Mouse (Mus musculus) lung, postnatal 10 days (tissue): ENCODE data around the gene Fate1.
"Not testable (repeated sequence)": the region's sequence is repeated elsewhere in the genome, so short reads cannot be mapped to it uniquely, and the experiment has no call there.

ENCODE experiments used
- DNase-seq: peaks from one replicate; pipeline ENCODE4 v3.0.0; 2021

Gene Fate1

DNA sequence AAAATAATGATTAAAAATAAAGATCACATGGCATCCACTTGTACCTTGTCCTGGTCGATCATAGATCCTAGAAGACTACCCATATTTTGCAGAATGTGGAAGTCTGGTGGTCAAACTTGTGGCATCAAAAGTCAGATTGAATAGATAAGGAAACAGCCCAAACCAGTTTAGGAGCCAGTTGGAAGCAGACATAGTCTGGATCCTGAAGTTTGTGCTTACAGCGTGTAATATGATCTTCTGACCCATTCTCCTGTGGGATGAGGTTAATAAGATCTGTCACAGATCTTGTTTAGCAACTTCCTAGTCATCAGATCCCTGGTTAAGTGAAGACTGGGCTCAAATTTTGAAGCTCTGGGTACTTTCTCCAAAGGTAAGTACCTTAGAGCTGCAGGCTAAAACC is at the start of gene Fate1:
Fate1 (plus strand) TSS at position 301 of the 400 bp plus-strand sequence.
- no peak for DNase-seq

GRCm38 (mm10) chrX:71946631-71947030 is 26.2 kb upstream of the Fate1 start:
- DNase-seq = peak; percentile 68

DNA sequence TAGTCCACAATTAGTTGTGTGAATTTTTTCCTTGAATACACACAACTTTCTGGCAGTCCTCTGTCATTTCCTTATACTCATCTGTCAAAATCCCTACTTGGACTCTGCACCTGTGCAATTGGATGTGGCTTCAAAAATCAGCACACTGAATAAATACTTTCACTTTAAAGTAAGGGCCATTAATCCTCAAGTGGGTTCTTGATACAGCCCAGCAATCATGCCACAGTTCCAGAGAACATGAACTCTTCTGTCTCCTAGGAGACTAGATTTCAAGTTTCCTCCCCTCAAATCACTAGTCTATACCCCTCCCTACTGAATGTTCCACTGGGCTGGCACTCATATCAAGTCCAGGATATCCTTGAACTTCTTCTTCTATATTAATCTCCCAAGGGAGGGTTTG is 14.4 kb upstream of the Fate1 start:
- no peak for DNase-seq

DNA sequence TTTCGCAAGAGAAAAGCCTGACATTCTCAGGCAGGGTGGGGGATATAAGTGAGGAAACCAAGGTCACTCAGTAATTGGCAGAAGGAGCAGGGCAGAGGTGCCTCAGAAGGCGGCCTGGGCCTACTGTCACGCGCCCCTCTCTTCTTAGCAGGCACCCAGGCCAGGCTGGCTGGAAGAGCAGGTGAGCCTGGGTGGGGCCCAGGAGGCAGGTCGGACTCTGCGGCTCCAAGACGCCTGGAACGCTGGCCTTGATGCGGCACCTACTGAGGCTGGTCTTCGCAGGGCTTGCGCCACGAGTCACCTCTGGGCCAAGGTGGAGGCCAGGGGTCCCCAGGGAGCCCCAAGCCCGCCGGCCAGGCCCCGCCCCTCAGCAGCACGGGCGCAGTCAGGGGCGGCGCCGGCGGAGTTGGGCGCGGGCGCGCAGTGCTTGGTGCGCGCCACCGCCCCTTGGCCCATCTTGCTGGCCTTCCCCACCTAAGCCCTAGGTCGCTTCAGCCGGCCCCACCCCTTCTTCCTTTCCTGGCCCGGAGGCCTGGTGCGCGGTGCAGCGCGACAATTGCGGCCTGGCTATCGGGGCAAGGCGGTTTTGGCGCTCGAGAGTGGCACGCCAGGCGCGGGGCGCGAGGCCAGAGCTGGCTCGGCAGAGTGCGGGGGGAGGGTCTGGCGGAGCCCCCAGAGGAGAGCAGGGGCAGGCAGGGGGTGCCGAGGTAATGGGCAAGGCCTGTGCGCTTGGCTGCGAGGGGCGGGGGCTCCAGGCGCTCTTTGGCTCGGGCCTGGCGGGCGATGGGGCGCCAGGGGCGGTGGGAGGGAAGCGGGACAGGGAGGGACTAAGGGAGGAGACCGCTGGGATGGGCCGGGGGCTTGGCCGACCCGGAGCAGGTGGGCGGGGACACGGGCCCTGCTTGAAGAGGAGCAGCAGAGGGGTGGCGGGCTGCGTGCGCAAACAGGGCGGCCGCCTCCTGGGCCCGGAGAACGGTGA is 10.4 kb upstream of the Fate1 start, which contains the start of gene Prrg3:
Prrg3 (plus strand) TSS at position 552 of the 979 bp plus-strand sequence.
- DNase-seq = peak; percentile 83

- no peak for DNase-seq
These were observed 9.4 kb upstream of the Fate1 start for GRCm38 (mm10) chrX:71963275-71963912.

DNA sequence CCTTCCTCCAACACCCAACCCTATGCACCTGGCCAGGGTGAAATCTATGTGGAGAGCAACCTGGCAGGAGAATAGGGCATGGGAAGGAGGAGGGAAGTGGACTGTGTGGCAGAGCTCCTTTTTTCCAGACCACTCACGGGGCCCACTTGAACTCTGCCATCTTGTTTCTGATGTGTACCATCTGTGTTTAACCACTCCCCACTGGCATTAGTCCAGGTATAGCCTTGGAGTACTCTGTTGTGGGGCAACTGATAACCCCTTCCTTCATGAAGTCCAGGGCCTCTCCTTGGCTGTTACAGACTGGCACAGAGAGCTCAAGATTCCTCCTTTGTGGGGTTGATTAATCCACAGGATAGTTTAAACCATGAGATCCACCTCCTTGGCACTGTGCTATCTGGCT is 4.6 kb upstream of the Fate1 start:
- peak; percentile 22 for DNase-seq

DNA sequence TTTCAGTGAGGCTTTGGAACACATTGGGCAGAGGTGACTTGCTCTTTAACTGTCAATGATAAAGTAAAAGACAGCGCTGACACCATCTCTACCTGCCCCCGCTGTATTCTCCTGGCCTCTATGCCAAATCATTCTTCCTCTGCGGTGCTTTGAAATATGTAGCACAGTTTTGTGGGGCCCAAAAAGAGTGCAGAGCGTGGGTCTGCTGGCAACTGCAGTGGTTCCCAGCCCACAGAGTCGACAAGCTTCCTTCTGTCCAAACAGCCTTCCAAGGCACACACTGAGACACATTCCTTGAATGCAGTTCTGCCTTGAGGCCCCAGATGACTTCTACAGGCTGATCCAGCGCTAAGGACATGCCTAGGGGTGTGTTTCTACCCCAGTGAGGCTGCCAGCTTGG is 4.0 kb upstream of the Fate1 start:
- DNase-seq = no peak

DNA sequence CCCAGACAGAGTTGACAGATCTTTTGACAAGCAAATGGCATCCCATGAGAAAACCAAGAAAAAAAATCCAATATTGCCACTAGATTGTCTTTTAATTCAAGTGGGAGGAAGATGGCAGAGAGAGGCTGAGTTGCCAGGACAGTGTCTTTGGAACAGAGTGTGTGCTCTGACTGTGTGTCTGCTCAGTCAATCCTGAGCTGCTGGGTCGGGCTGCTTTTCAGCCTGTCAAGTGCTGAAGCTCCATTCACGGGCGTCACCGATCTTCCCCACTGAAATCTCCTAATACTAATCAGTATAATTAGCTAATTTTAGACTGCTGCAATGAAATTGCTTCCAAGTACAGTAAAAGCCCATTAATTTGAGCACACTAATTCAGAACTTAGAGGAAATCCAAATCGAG is 1.5 kb upstream of the Fate1 start:
- no peak for DNase-seq

DNA sequence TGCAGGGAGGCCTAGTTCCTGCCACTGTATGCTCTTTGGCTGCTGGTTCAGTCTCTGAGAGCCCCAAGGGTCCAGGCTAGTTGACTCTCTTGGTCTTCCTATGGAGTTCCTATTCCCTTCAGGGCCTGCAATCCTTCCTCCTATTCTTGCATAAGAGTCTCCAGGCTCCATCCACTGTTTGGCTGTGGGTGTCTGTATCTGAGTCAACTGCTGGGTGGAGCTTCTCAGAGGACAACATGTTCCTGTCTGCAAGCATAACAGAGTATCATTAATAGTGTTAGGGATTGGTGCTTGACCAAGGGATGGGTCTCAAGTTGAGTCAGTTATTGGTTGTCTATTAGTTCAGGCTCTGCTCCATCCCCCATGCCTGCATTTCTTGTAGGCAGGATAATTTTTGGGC is 4.9 kb downstream of the Fate1 start:
- not testable (repeated sequence) for DNase-seq

- peak; percentile 11 for DNase-seq
These were observed 7.7 kb downstream of the Fate1 start for GRCm38 (mm10) chrX:71980443-71980842.

- DNase-seq = peak; percentile 22
These were observed 8.5 kb downstream of the Fate1 start for GRCm38 (mm10) chrX:71981322-71981721.

DNA sequence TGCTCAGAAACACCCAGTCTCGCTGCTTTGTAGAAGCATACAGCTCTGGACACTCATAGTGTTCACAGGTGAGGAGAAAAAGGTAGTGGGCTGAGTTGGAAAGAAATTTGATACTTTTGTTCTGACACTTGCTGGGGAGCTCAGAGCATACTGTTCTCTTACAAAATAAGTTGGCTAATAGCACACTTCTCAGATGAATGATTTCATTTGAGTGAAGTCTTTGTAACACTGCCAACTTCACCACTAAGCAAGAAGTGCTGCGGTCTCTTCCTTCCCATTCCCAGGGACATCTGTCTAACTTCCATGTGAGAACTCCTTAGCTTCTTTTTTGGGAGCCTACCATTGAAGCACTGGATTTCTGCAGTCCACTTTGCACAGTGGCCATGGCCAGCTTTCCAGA is 10.4 kb downstream of the Fate1 start:
- no peak for DNase-seq

DNA sequence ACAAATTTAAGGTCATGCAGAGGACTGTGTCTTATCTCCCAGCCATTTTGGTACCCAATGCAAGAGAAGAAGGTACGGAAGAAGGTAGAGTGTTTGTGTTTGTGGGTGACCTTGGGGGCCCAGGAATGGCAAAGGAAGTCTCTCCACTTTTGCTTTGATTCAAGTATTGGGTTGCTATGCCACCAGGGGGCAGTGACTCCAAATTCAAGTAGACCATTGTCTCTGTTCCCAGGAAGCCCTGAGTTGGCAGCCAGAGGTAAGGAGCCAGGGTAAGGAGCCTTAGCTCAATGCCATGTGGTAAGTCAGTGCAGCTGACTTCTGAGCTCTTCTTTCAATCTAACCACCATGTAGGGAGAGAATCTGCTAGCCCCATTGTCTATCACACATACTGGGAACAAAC is 11.0 kb downstream of the Fate1 start:
- peak; percentile 60 for DNase-seq

GRCm38 (mm10) chrX:71991549-71991948 is 18.8 kb downstream of the Fate1 start, which contains the start of gene Cnga2:
Cnga2 (plus strand) TSS chrX:71991849.
- DNase-seq = no peak

GRCm38 (mm10) chrX:71995972-71996371 is 23.2 kb downstream of the Fate1 start:
- DNase-seq = no peak

- DNase-seq = peak; percentile 1
These were observed 37.1 kb downstream of the Fate1 start for GRCm38 (mm10) chrX:72009930-72010329.

DNA sequence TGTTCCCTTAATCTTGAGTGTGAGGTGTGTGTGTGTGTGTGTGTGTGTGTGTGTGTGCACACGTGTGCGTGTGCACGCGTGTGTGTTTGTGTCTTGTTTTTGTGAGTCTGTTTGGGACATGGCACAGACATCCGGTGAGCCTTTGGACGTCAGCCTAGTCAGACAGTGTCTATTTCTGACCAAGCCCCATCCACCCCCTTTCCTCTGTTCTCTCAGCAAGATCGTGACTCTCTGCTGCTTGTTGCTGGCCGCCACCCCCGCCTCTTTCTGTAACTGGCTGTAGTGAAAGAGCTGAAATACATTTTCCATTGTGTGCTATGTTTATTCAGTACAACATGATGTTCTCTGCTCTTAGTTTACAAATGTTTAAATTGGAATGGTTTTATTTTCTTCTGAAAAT is 39.5 kb downstream of the Fate1 start:
- peak; percentile 73 for DNase-seq

DNA sequence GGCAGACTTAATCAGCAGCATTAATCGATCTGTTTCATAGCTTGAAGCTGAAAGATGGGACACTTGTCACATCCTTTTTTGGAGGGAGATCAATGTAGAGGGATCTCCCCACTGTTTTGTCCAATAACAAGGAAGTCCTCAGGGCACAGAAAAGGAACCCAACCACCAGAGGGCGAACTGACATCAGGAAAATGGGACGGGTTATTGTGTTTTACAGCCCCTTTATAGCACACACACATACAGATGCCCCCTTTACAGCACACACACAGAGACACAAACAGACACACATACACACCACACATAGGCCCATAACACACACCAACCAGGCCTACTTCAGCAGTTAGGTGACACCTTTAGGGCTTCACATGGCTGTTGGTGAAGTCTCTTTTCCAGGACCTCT is 40.0 kb downstream of the Fate1 start:
- peak; percentile 64 for DNase-seq

- no peak for DNase-seq
These were observed 49.5 kb downstream of the Fate1 start for GRCm38 (mm10) chrX:72022241-72022640.

- peak; percentile 38 for DNase-seq
These were observed 50.1 kb downstream of the Fate1 start for GRCm38 (mm10) chrX:72022750-72023398.

GRCm38 (mm10) chrX:72023542-72023941 is 50.8 kb downstream of the Fate1 start:
- no peak for DNase-seq
